Mouse (Mus musculus) lung, postnatal 0 days (tissue): Measurements from ENCODE around the gene Bco2. TPM values are rescaled to one million over a fixed set of nuclear protein-coding genes. Genes with fewer than 3 reads are reported as not detected.

Experiments
- ATAC-seq: fragments of 200-750 bp; cut with Nextera tagmentation; 2 replicates; pipeline ENCODE4 v1.8.0; 2017; ENCODE audit warnings: moderate library complexity
- DNase-seq: peaks from one replicate; pipeline ENCODE4 v3.0.0-alpha.2; 2016; ENCODE audit warnings: low spot score
- H3K27ac ChIP-seq: fragments of 300-500 bp; sonication (generic); 2 replicates; pipeline ENCODE4 v1.5.1; 2014; ENCODE audit warnings: antibody characterized with exemption, mild to moderate bottlenecking, low read length, mixed read lengths
- H3K27me3 ChIP-seq: fragments of 300-500 bp; sonication (generic); replicated peaks from 2 replicates; pipeline ENCODE4 v1.6.1; 2014; ENCODE audit warnings: low read length, mixed read lengths; ENCODE audit not compliant: insufficient read depth
- H3K36me3 ChIP-seq: fragments of 300-500 bp; sonication (generic); 2 replicates; pipeline ENCODE4 v1.6.1; 2014; ENCODE audit warnings: low read length, mixed read lengths; ENCODE audit not compliant: insufficient read depth
- H3K4me1 ChIP-seq: fragments of 300-500 bp; sonication (generic); 2 replicates; pipeline ENCODE4 v1.6.1; 2014; ENCODE audit warnings: antibody characterized with exemption, low read depth, low read length, mixed read lengths; ENCODE audit not compliant: insufficient read depth
- H3K4me2 ChIP-seq: fragments of 300-500 bp; sonication (generic); replicated peaks from 2 replicates; pipeline ENCODE4 v1.6.1; 2014; ENCODE audit warnings: low read depth, mild to moderate bottlenecking, low read length, moderate library complexity, mixed read lengths
- H3K4me3 ChIP-seq: fragments of 300-500 bp; sonication (generic); 2 replicates; pipeline ENCODE4 v1.5.1; 2014; ENCODE audit warnings: low read depth, low read length
- H3K9ac ChIP-seq: fragments of 300-500 bp; sonication (generic); replicated peaks from 2 replicates; pipeline ENCODE4 v1.6.1; 2014; ENCODE audit warnings: low read depth, mild to moderate bottlenecking
- H3K9me3 ChIP-seq: fragments of 300-500 bp; sonication (generic); 2 replicates; pipeline ENCODE4 v1.6.1; 2016; ENCODE audit warnings: low read length, mixed read lengths
- CTCF ChIP-seq: IDR thresholded peaks from 2 replicates; pipeline ENCODE4 v1.5.1; 2016; ENCODE audit warnings: antibody characterized with exemption, mild to moderate bottlenecking
- EP300 ChIP-seq: IDR thresholded peaks from 2 replicates; pipeline ENCODE4 v1.6.1; 2016; ENCODE audit warnings: antibody characterized with exemption, mild to moderate bottlenecking, control low read depth
- WGBS: fragments of 180-500 bp; shearing (Covaris S2); extraction: QIAGEN DNeasy Blood & Tissue Kit; methylation state at CpG from one replicate; pipeline ENCODE4 v1.1.7; 2014; 5-methylcytosine and 5-hydroxymethylcytosine counted together
- polyA plus RNA-seq: library from polyadenylated mRNA; unstranded; fragments of >200 nt; fragmentation: Nextera tagmentation; extraction: Ambion mirVana; gene quantifications from 2 replicates; pipeline ENCODE4 v1.2.1, GENCODE M21; 2015

Bco2 gene
- polyA plus RNA-seq, 1 experiment from 2014 or later: 0.19 TPM

DNA sequence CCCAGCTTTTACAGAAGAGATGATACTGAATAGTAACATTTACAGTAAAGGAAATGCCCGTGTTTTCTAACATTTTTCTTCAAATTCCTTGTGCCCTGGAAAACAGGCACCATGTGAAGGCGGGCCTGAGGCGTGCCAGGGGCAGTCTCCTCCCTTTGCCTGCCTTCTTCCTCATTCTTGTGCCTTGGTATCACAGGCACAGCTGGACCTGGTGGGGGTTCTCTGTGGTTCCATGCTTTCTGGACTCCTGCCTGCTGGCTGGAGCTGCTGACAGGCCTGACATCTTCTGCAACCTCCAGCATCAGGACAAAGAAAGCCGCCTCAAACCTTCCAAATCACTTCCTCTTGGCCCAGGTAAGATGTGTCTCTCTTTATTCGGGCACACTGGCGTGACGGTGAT is 10.2 kb upstream of the Bco2 start:
- no peak overlapping the region for H3K4me2 ChIP-seq
- WGBS: 69% methylated on average over 7 of the region's 7 CpGs

DNA sequence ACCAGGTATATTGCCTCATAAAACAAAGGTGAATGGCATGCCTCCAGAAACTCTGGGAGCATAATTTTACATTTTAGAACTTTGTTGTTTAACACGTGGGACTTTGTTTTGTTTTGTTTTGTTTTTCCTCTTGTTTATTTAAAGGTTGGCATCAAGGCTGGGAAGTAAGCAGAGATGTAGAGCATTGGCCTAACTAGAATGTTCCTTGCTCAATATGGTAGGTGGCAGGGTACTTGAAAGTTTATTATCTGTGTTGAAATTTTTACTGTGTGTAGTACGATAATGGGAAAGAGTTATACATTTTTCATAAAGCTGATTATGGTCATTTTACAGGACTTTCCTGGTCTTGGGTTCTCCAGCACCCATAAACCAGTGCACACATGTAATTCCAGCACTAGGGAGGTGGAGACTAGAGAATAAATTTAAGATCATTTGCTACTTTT is 7.0 kb upstream of the Bco2 start:
- WGBS: 77% methylated on average over 2 of the region's 2 CpGs
- TF ChIP-seq CTCF (no peak), EP300 (no peak)
- Histone ChIP-seq H3K4me1 (no peaks in the 10 kb centered on the region), H3K4me3 (no peak overlapping the region), H3K9me3 (no peaks in the 10 kb centered on the region), H3K27me3 (no peaks in the 10 kb centered on the region), H3K9ac (no peak overlapping the region), H3K27ac (no peak overlapping the region), H3K4me2 (no peak overlapping the region), H3K36me3 (no peaks in the 10 kb centered on the region)
- ATAC-seq: no peak
- DNase-seq: no peak

More for the DNA sequence above, 10.2 kb upstream of the Bco2 start:
- DNase-seq (peak; percentile 34), ATAC-seq (no peak)
- Histone ChIP-seq H3K9ac (no peak overlapping the region), H3K9me3 (no peaks in the 10 kb centered on the region), H3K27ac (no peak overlapping the region), H3K4me3 (no peak overlapping the region), H3K27me3 (no peaks in the 10 kb centered on the region), H3K4me1 (no peaks in the 10 kb centered on the region), H3K36me3 (no peaks in the 10 kb centered on the region)
- no peak for TF ChIP-seq CTCF
- TF ChIP-seq EP300: no peak

GRCm38 (mm10) chr9:50561145-50561917 is 6.3 kb upstream of the Bco2 start, which contains the start of gene Tex12:
TSS of gene Tex12 (minus strand) at chr9:50561325.
- DNase-seq (no peak), ATAC-seq (no peak)
- H3K9ac ChIP-seq: no peak within 1 kb of the TSS
- WGBS: 86% methylated on average over 38 of the region's 38 CpGs
- H3K4me2 ChIP-seq: no peak within 1 kb of the TSS
- H3K27ac ChIP-seq: no peak within 1 kb of the TSS
- no peaks in the 10 kb centered on the region for H3K27me3 ChIP-seq
- no peaks in the 10 kb centered on the region for H3K4me1 ChIP-seq
- TF ChIP-seq EP300: no peak
- H3K4me3 ChIP-seq: no peak within 1 kb of the TSS
- no peaks in the 10 kb centered on the region for H3K36me3 ChIP-seq
- no peaks in the 10 kb centered on the region for H3K9me3 ChIP-seq

- TF ChIP-seq EP300 (no peak), CTCF (no peak)
- peak within 1 kb of the TSS; percentile 0; the same call in 1 of the 2 replicates for H3K9ac ChIP-seq
- peak within 1 kb of the TSS; percentile 9; the same call in 1 of the 2 replicates for H3K4me2 ChIP-seq
- no peak within 1 kb of the TSS for H3K4me3 ChIP-seq
- no peaks in the 10 kb centered on the region for H3K36me3 ChIP-seq
- ATAC-seq (peak; percentile 53), DNase-seq (peak; percentile 52)
- no peaks in the 10 kb centered on the region for H3K9me3 ChIP-seq
- 29% methylated on average over 12 of the region's 12 CpGs for WGBS
- no peaks in the 10 kb centered on the region for H3K4me1 ChIP-seq
- H3K27me3 ChIP-seq: no peaks in the 10 kb centered on the region
- H3K27ac ChIP-seq: no peak within 1 kb of the TSS; the same call in 1 of the 2 replicates
These were observed 514 bp downstream of the Bco2 start, which contains the start of gene Il18 for GRCm38 (mm10) chr9:50554241-50555093. TSS of gene Il18 (plus strand) at chr9:50554827.

- no peaks in the 10 kb centered on the region for H3K36me3 ChIP-seq
- H3K9me3 ChIP-seq: no peaks in the 10 kb centered on the region
- no peak overlapping the region for H3K27ac ChIP-seq
- no peaks in the 10 kb centered on the region for H3K4me1 ChIP-seq
- 62% methylated on average over 2 of the region's 2 CpGs for WGBS
- ATAC-seq (no peak), DNase-seq (no peak)
- TF ChIP-seq EP300 (no peak), CTCF (no peak)
- no peak overlapping the region for H3K4me2 ChIP-seq
- no peaks in the 10 kb centered on the region for H3K27me3 ChIP-seq
- H3K4me3 ChIP-seq: no peak overlapping the region
- no peak overlapping the region for H3K9ac ChIP-seq
These were observed 1.4 kb downstream of the Bco2 start for GRCm38 (mm10) chr9:50553547-50553946.

DNA sequence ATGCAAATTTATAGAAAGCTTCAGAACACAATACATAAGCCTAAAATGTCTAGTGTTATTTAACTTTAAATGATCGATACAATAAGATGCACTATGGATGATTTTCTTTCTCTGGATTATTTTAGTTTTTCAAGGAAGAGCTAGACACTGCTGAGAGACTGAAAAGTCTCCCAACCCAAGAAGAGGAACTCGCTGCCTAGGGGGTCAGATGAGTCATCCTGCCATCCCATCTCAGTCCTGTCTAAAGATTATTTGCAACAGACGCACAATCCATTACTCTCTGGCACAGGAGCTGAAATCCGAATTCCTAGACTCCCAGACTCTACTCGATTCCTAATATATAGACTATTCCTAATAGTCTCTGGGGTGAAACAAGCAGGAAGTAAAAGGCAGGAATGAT is 2.8 kb downstream of the Bco2 start:
- no peaks in the 10 kb centered on the region for H3K4me1 ChIP-seq
- no peak overlapping the region for H3K4me3 ChIP-seq
- H3K9ac ChIP-seq: no peak overlapping the region
- WGBS: 60% methylated on average over 5 of the region's 5 CpGs
- no peak for TF ChIP-seq CTCF
- no peak overlapping the region for H3K4me2 ChIP-seq
- no peaks in the 10 kb centered on the region for H3K9me3 ChIP-seq
- H3K27ac ChIP-seq: no peak overlapping the region
- DNase-seq: no peak
- H3K36me3 ChIP-seq: no peaks in the 10 kb centered on the region
- no peak for ATAC-seq
- H3K27me3 ChIP-seq: no peaks in the 10 kb centered on the region
